Mouse (Mus musculus): ENCODE measurements at regions not wholly inside any gene's neighbourhood (a gene's known extent, or its start where the extent isn't known, plus 50 kb on each side); places are given as distances from the start of the nearest gene placed in this dataset.

- 89% methylated on average over 2 of the region's 2 CpGs for WGBS
- Histone ChIP-seq H3K4me3 (no peak overlapping the region), H3K27me3 (ENCODE audit: insufficient read depth, poor library complexity, severe bottlenecking) (no peaks in the 10 kb centered on the region), H3K9me3 (no peaks in the 10 kb centered on the region), H3K27ac (no peak overlapping the region), H3K36me3 (no peaks in the 10 kb centered on the region), H3K4me1 (replicated peaks) (no peaks in the 10 kb centered on the region)
- DNase-seq (ENCODE audit: low spot score) = no peak
Observed at GRCm38 (mm10) chr15:52783940-52784339, 1100.8 kb upstream of the Gm7489 start.

- Histone ChIP-seq H3K27me3 (ENCODE audit: insufficient read depth, poor library complexity, severe bottlenecking) (no peaks in the 10 kb centered on the region), H3K36me3 (no peaks in the 10 kb centered on the region), H3K9me3 (no peaks in the 10 kb centered on the region), H3K27ac (no peak overlapping the region), H3K4me1 (replicated peaks) (no peaks in the 10 kb centered on the region), H3K4me3 (no peak overlapping the region)
- DNase-seq (ENCODE audit: low spot score) = no peak
- 84% methylated on average over 3 of the region's 3 CpGs for WGBS
Observed at GRCm38 (mm10) chr15:52785196-52785595, 1099.5 kb upstream of the Gm7489 start.

GRCm38 (mm10) chr15:52785976-52786375 lies 1098.7 kb upstream of the Gm7489 start:
- H3K36me3 ChIP-seq = no peaks in the 10 kb centered on the region
- H3K9me3 ChIP-seq = no peaks in the 10 kb centered on the region
- no peaks in the 10 kb centered on the region for H3K4me1 ChIP-seq (replicated peaks)
- no peaks in the 10 kb centered on the region for H3K27me3 ChIP-seq (ENCODE audit: insufficient read depth, poor library complexity, severe bottlenecking)
- WGBS = 94% methylated on average over 8 of the region's 8 CpGs
- no peak for DNase-seq (ENCODE audit: low spot score)
- no peak overlapping the region for H3K4me3 ChIP-seq
- H3K27ac ChIP-seq = no peak overlapping the region

- H3K4me1 ChIP-seq (replicated peaks) = no peaks in the 10 kb centered on the region
- H3K9me3 ChIP-seq = no peaks in the 10 kb centered on the region
- no peak overlapping the region for H3K27ac ChIP-seq
- WGBS = 85% methylated on average over 4 of the region's 4 CpGs
- H3K36me3 ChIP-seq = no peaks in the 10 kb centered on the region
- no peak for DNase-seq (ENCODE audit: low spot score)
- H3K4me3 ChIP-seq = no peak overlapping the region
- no peaks in the 10 kb centered on the region for H3K27me3 ChIP-seq (ENCODE audit: insufficient read depth, poor library complexity, severe bottlenecking)
Observed at GRCm38 (mm10) chr15:52805479-52806199, 1079.1 kb upstream of the Gm7489 start.

- H3K4me3 ChIP-seq = no peak overlapping the region
- no peaks in the 10 kb centered on the region for H3K27me3 ChIP-seq (ENCODE audit: insufficient read depth, poor library complexity, severe bottlenecking)
- WGBS = 87% methylated on average over 3 of the region's 3 CpGs
- no peaks in the 10 kb centered on the region for H3K36me3 ChIP-seq
- no peak overlapping the region for H3K27ac ChIP-seq
- no peaks in the 10 kb centered on the region for H3K4me1 ChIP-seq (replicated peaks)
- H3K9me3 ChIP-seq = no peaks in the 10 kb centered on the region
- no peak for DNase-seq (ENCODE audit: low spot score)
Observed at GRCm38 (mm10) chr15:52808622-52809021, 1076.1 kb upstream of the Gm7489 start.

GRCm38 (mm10) chr15:52820796-52821195 lies 1063.9 kb upstream of the Gm7489 start:
- Histone ChIP-seq H3K9me3 (no peaks in the 10 kb centered on the region), H3K4me3 (no peak overlapping the region), H3K36me3 (no peaks in the 10 kb centered on the region), H3K27ac (no peak overlapping the region), H3K4me1 (replicated peaks) (no peaks in the 10 kb centered on the region), H3K27me3 (ENCODE audit: insufficient read depth, poor library complexity, severe bottlenecking) (no peaks in the 10 kb centered on the region)
- no peak for DNase-seq (ENCODE audit: low spot score)
- 91% methylated on average over 6 of the region's 6 CpGs for WGBS

- DNase-seq (ENCODE audit: low spot score) = no peak
- Histone ChIP-seq H3K27me3 (ENCODE audit: insufficient read depth, poor library complexity, severe bottlenecking) (no peaks in the 10 kb centered on the region), H3K36me3 (no peaks in the 10 kb centered on the region), H3K4me3 (no peak overlapping the region), H3K4me1 (replicated peaks) (no peaks in the 10 kb centered on the region), H3K27ac (no peak overlapping the region), H3K9me3 (no peaks in the 10 kb centered on the region)
- 76% methylated on average over 2 of the region's 2 CpGs for WGBS
Observed at GRCm38 (mm10) chr15:52836896-52837295, 1047.8 kb upstream of the Gm7489 start.

GRCm38 (mm10) chr15:52848132-52848531 lies 1036.6 kb upstream of the Gm7489 start:
- H3K4me3 ChIP-seq = no peak overlapping the region
- no peak for DNase-seq (ENCODE audit: low spot score)
- no peaks in the 10 kb centered on the region for H3K36me3 ChIP-seq
- H3K4me1 ChIP-seq (replicated peaks) = no peaks in the 10 kb centered on the region
- no peak overlapping the region for H3K27ac ChIP-seq
- H3K27me3 ChIP-seq (ENCODE audit: insufficient read depth, poor library complexity, severe bottlenecking) = no peaks in the 10 kb centered on the region
- H3K9me3 ChIP-seq = no peaks in the 10 kb centered on the region

GRCm38 (mm10) chr15:52858682-52859081 lies 1026.0 kb upstream of the Gm7489 start:
- no peaks in the 10 kb centered on the region for H3K36me3 ChIP-seq
- H3K4me1 ChIP-seq (replicated peaks) = no peaks in the 10 kb centered on the region
- no peak overlapping the region for H3K4me3 ChIP-seq
- no peaks in the 10 kb centered on the region for H3K9me3 ChIP-seq
- WGBS = 89% methylated on average over 4 of the region's 4 CpGs
- no peaks in the 10 kb centered on the region for H3K27me3 ChIP-seq (ENCODE audit: insufficient read depth, poor library complexity, severe bottlenecking)
- H3K27ac ChIP-seq = no peak overlapping the region
- no peak for DNase-seq (ENCODE audit: low spot score)

- H3K27me3 ChIP-seq (ENCODE audit: insufficient read depth, poor library complexity, severe bottlenecking) = no peaks in the 10 kb centered on the region
- no peak overlapping the region for H3K4me3 ChIP-seq
- WGBS = 88% methylated on average over 4 of the region's 4 CpGs
- H3K9me3 ChIP-seq = no peaks in the 10 kb centered on the region
- no peak for DNase-seq (ENCODE audit: low spot score)
- H3K27ac ChIP-seq = no peak overlapping the region
- H3K4me1 ChIP-seq (replicated peaks) = no peaks in the 10 kb centered on the region
- no peaks in the 10 kb centered on the region for H3K36me3 ChIP-seq
Observed at GRCm38 (mm10) chr15:52863494-52863893, 1021.2 kb upstream of the Gm7489 start.

- 87% methylated on average over 9 of the region's 9 CpGs for WGBS
- no peaks in the 10 kb centered on the region for H3K36me3 ChIP-seq
- peaks cover 9% of the 10 kb centered on the region; the same call in 1 of the 2 replicates for H3K9me3 ChIP-seq
- H3K27ac ChIP-seq = no peak overlapping the region
- no peaks in the 10 kb centered on the region for H3K27me3 ChIP-seq (ENCODE audit: insufficient read depth, poor library complexity, severe bottlenecking)
- H3K4me3 ChIP-seq = no peak overlapping the region
- DNase-seq (ENCODE audit: low spot score) = no peak
- H3K4me1 ChIP-seq (replicated peaks) = no peaks in the 10 kb centered on the region
Observed at GRCm38 (mm10) chr15:52892244-52892950, 992.3 kb upstream of the Gm7489 start.

GRCm38 (mm10) chr15:52898107-52898506 lies 986.6 kb upstream of the Gm7489 start:
- Histone ChIP-seq H3K4me3 (no peak overlapping the region), H3K36me3 (no peaks in the 10 kb centered on the region), H3K27ac (no peak overlapping the region), H3K27me3 (ENCODE audit: insufficient read depth, poor library complexity, severe bottlenecking) (no peaks in the 10 kb centered on the region), H3K9me3 (no peaks in the 10 kb centered on the region), H3K4me1 (replicated peaks) (no peaks in the 10 kb centered on the region)
- WGBS = 96% methylated on average over 1 of the region's 1 CpGs
- DNase-seq (ENCODE audit: low spot score) = no peak

- DNase-seq (ENCODE audit: low spot score) = no peak
- Histone ChIP-seq H3K9me3 (no peaks in the 10 kb centered on the region), H3K36me3 (no peaks in the 10 kb centered on the region), H3K27me3 (ENCODE audit: insufficient read depth, poor library complexity, severe bottlenecking) (no peaks in the 10 kb centered on the region), H3K4me3 (no peak overlapping the region), H3K27ac (no peak overlapping the region), H3K4me1 (replicated peaks) (no peaks in the 10 kb centered on the region)
- WGBS = 79% methylated on average over 4 of the region's 4 CpGs
Observed at GRCm38 (mm10) chr15:52899403-52899802, 985.3 kb upstream of the Gm7489 start.

All from hindbrain, embryonic 10.5 days (tissue).